8 mouse cellular contexts compared by ENCODE assay signal in genomic region chr1:58445861-58446260, GRCm38 (mm10). TPM values are rescaled to one million over a fixed set of nuclear protein-coding genes. Genes with fewer than 3 reads are reported as not detected.
DNase-seq lines count a peak whose midpoint lies in the region; ATAC-seq lines count a peak whose summit lies in the region.

No protein-coding gene starts in this region.

- peak overlapping the region; percentile 76 for H3K4me3 ChIP-seq in liver, embryonic 13.5 days (replicated peaks)

- peaks cover 37% of the 10 kb centered on the region for H3K36me3 ChIP-seq in liver, embryonic 13.5 days

- peak overlapping the region; percentile 87 for H3K27ac ChIP-seq in liver, embryonic 13.5 days

- H3K4me1 ChIP-seq in liver, embryonic 13.5 days (replicated peaks) = peaks cover 46% of the 10 kb centered on the region

- WGBS in liver, embryonic 13.5 days (ENCODE audit: insufficient replicate concordance) = 6% methylated on average over 11 of the region's 11 CpGs

- peak overlapping the region; percentile 88 for H3K4me2 ChIP-seq in liver, embryonic 13.5 days

- peak overlapping the region; percentile 85 for H3K9ac ChIP-seq in liver, embryonic 13.5 days

- no peak; the same call in 1 of the 2 replicates for ATAC-seq in liver, embryonic 13.5 days (ENCODE audit: low read depth)
- ATAC-seq in megakaryocyte progenitor cell, adult 5-6 weeks (replicated peaks; ENCODE audit: poor library complexity) = no peak

- no peaks in the 10 kb centered on the region for H3K27me3 ChIP-seq in liver, embryonic 13.5 days

- no peaks in the 10 kb centered on the region for H3K9me3 ChIP-seq in liver, embryonic 13.5 days (replicated peaks)

- DNase-seq in embryo, embryonic 10 days (ENCODE audit: low spot score) = peak; percentile 6
- DNase-seq in embryo, embryonic 9.5 days (ENCODE audit: extremely low spot score) = no peak
- DNase-seq in thymus, postnatal 0 days (ENCODE audit: low spot score) = peak; percentile 28
- DNase-seq in thymus, adult 18-20 months = no peak
- no peak for DNase-seq in liver, embryonic 13.5 days
- no peak for DNase-seq in adrenal gland, adult 8-10 months
- no peak for DNase-seq in adipocyte (ENCODE audit: low spot score)

RNA-seq across cellular contexts. Expression of gene Ppil3, which starts 0.6 kb away (rescaled TPM):
- 68.1 and 78.5 TPM in 2 replicates for polyA plus RNA-seq in thymus, postnatal 0 days (2015; fragmentation: Nextera tagmentation; extraction: Ambion mirVana)
- 34.4 and 35.5 TPM in 2 replicates for polyA plus RNA-seq in liver, embryonic 13.5 days (2015; fragmentation: Nextera tagmentation; extraction: Ambion mirVana)
- total RNA-seq in adrenal gland, adult 8-10 months (2022) = 10 to 100 TPM; 37.9 to 44.4 (median 41.1) TPM
- total RNA-seq in megakaryocyte progenitor cell, adult 5-6 weeks (2015) = 102 and 103 TPM in 2 replicates
- 89.6 and 95.8 TPM in 2 replicates for total RNA-seq in megakaryocyte progenitor cell, adult 5-6 weeks (2017)

RNA-seq across cellular contexts. Expression of gene Nif3l1, which starts 0.9 kb away (rescaled TPM):
- polyA plus RNA-seq in thymus, postnatal 0 days (2015; fragmentation: Nextera tagmentation; extraction: Ambion mirVana) = 25.6 and 25.7 TPM in 2 replicates
- polyA plus RNA-seq in liver, embryonic 13.5 days (2015; fragmentation: Nextera tagmentation; extraction: Ambion mirVana) = 21.3 and 21.6 TPM in 2 replicates
- 10 to 100 TPM; 20.9 to 27.8 (median 26.4) TPM for total RNA-seq in adrenal gland, adult 8-10 months (2022)
- 17.8 and 27.1 TPM in 2 replicates for total RNA-seq in megakaryocyte progenitor cell, adult 5-6 weeks (2015)
- total RNA-seq in megakaryocyte progenitor cell, adult 5-6 weeks (2017) = 48.9 and 58.7 TPM in 2 replicates

RNA-seq across cellular contexts. Expression of gene Clk1, which starts 22.0 kb away (rescaled TPM):
- 239 and 257 TPM in 2 replicates for polyA plus RNA-seq in thymus, postnatal 0 days (2015; fragmentation: Nextera tagmentation; extraction: Ambion mirVana)
- 74.8 and 87.1 TPM in 2 replicates for polyA plus RNA-seq in liver, embryonic 13.5 days (2015; fragmentation: Nextera tagmentation; extraction: Ambion mirVana)
- 100 to 1,000 TPM in 3 of 4 experiments, 10 to 100 TPM in 1; 95.7 to 222 (median 184) TPM for total RNA-seq in adrenal gland, adult 8-10 months (2022)
- total RNA-seq in megakaryocyte progenitor cell, adult 5-6 weeks (2015) = 429 and 434 TPM in 2 replicates
- total RNA-seq in megakaryocyte progenitor cell, adult 5-6 weeks (2017) = 316 and 328 TPM in 2 replicates

RNA-seq across cellular contexts. Expression of gene Bzw1, which starts 53.2 kb away (rescaled TPM):
- 437 and 440 TPM in 2 replicates for polyA plus RNA-seq in thymus, postnatal 0 days (2015; fragmentation: Nextera tagmentation; extraction: Ambion mirVana)
- 181 and 224 TPM in 2 replicates for polyA plus RNA-seq in liver, embryonic 13.5 days (2015; fragmentation: Nextera tagmentation; extraction: Ambion mirVana)
- total RNA-seq in adrenal gland, adult 8-10 months (2022) = 100 to 1,000 TPM; 104 to 116 (median 109) TPM
- total RNA-seq in megakaryocyte progenitor cell, adult 5-6 weeks (2015) = 205 and 216 TPM in 2 replicates
- total RNA-seq in megakaryocyte progenitor cell, adult 5-6 weeks (2017) = 189 and 202 TPM in 2 replicates

RNA-seq across cellular contexts. Expression of gene Orc2, which starts 59.0 kb away (rescaled TPM):
- polyA plus RNA-seq in thymus, postnatal 0 days (2015; fragmentation: Nextera tagmentation; extraction: Ambion mirVana) = 32.9 and 36.5 TPM in 2 replicates
- 47.2 and 58.4 TPM in 2 replicates for polyA plus RNA-seq in liver, embryonic 13.5 days (2015; fragmentation: Nextera tagmentation; extraction: Ambion mirVana)
- 10 to 100 TPM; 20.9 to 29.4 (median 24.9) TPM for total RNA-seq in adrenal gland, adult 8-10 months (2022)
- total RNA-seq in megakaryocyte progenitor cell, adult 5-6 weeks (2015) = 52.6 and 52.7 TPM in 2 replicates
- total RNA-seq in megakaryocyte progenitor cell, adult 5-6 weeks (2017) = 80.9 and 127 TPM in 2 replicates

Comparison
In these comparisons a context has a peak if more than half of its experiments do, and no peak if none do; other contexts are left out.
1. DNase-seq: peak in embryo, embryonic 10 days (single experiment) and thymus, postnatal 0 days (single experiment); none in embryo, embryonic 9.5 days (single experiment), thymus, adult 18-20 months (0 of 2), liver, embryonic 13.5 days (single experiment), adrenal gland, adult 8-10 months (single experiment) and adipocyte (single experiment).